Mouse (Mus musculus) spleen, adult 2 months (tissue): ENCODE measurements at regions not wholly inside any gene's neighbourhood (a gene's known extent, or its start where the extent isn't known, plus 50 kb on each side); places are given as distances from the start of the nearest gene placed in this dataset.

Experiments
- CTCF ChIP-seq: fragments of 200-500 bp; IDR thresholded peaks from 2 replicates; pipeline ENCODE4 v1.5.1; 2011; ENCODE audit warnings: mild to moderate bottlenecking, inconsistent platforms; ENCODE audit not compliant: insufficient read depth, insufficient read length, insufficient replicate concordance; ENCODE audit errors: extremely low read depth
- POLR2A ChIP-seq: fragments of 200-500 bp; IDR thresholded peaks from 2 replicates; pipeline ENCODE4 v1.6.1; 2011; ENCODE audit warnings: low read depth, low read length, inconsistent platforms

- TF ChIP-seq CTCF, result no peak
- TF ChIP-seq POLR2A, result no peak
Observed at GRCm38 (mm10) chr12:39639246-39639645, 398.6 kb downstream of the Arl4a start.
